Mouse (Mus musculus): ENCODE data around the gene Fbxo28. TPM values are rescaled to one million over a fixed set of nuclear protein-coding genes. Genes with fewer than 3 reads are reported as not detected.

Fbxo28 gene
- 10 to 100 TPM in 25 of 26 experiments, 1 to 10 TPM in 1; 9.9 to 33.9 (median 19.7) TPM for total RNA-seq (2018; cell fraction: chromatin; rRNA removed)
- total RNA-seq (2018; cell fraction: cytosol; rRNA removed), result 10 to 100 TPM; 14.9 to 24.8 (median 20.3) TPM
- 10 to 100 TPM; 14.7 to 37.6 (median 22.4) TPM for total RNA-seq (2018; cell fraction: nucleus; rRNA removed)
- 14.6 to 15.9 TPM (median 15.1 TPM) in 3 replicates for polyA plus RNA-seq (2018)

DNA sequence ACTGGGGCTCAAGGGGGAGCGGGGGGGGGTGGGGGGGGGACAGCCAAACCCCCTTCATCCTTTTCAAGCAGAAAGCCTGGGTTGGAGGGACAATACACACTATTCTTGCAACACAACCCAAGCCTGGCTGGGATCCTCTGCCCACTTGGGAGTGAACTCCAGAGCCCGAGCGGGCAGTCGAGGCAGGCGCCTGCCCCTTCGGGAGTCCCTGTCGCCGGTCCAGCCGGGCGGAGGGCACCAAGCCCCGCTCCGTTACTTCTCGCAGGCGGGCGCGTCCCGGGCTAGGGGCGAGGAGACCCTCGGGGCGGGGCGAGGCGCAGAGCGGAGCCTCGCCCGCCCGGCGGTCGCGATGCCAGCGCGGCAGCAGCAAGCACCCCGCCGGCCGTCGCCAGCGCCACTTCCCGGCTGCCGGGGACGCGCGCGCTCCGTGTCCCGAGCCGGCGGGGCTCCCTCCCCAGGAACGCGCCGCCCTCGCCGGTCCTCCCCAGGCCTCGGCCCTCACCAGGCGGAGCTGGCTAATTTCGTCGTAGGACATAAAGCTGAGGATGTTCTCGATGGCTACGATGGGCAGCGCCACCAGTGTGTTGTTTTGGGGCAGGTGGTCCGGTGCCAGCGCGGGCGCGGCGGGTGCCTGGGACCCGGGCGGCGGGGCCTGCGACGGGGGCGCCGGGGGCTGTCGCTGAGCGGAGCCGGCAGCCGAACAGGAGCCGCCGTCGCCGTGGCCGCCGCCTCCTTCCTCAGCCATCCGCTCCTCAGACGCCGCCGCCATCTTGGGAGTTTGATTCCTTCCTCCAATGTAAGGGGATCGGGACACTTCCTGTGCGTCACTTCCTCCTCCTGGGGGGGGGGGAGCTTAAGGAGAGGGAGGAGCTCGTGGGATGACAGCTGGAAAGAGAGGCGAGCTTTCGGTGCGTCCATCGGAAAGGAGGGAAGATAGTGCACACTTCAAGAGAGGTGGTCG lies at the start of gene Fbxo28:
Gene Fbxo28, minus strand, starts transcription at position 809 of the 961 bp plus-strand sequence.
- Histone ChIP-seq H3K79me2 (ENCODE audit: inconsistent target) (peaks cover 48% of the 10 kb centered on the region), H3K27ac (no peak within 1 kb of the TSS), H3K4me3 (ENCODE audit: inconsistent target) (peak within 1 kb of the TSS; percentile 39), H3K36me3 (ENCODE audit: inconsistent target) (no peaks in the 10 kb centered on the region)
- under 1% methylated on average over 92 of the region's 93 CpGs for WGBS (ENCODE audit: missing documents)

DNA sequence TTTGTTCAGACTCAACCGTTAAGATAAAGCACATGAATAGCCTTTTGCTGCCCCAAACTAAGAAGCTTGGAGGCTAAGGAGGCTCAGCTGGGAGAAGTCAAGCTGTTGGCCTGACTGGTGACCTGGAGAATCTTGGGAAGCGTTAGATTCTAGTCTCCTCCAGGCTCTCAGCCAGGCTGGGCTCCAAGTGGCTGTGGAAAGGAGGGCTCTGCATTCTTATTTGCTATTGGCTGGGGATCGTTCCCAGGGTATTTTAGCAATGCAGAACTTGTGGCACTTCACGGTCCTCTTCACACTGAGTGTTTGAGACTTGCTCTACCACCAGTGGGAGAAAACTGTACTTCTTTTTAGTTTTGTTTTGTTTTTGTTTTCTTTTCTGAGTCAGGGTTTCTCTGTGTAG lies 47.3 kb upstream of the Fbxo28 start:
- WGBS (ENCODE audit: missing documents), result 78% methylated on average over 4 of the region's 4 CpGs
- no peaks in the 10 kb centered on the region for H3K79me2 ChIP-seq (ENCODE audit: inconsistent target)
- no peaks in the 10 kb centered on the region for H3K36me3 ChIP-seq (ENCODE audit: inconsistent target)
- H3K27ac ChIP-seq, result no peak overlapping the region
- H3K4me3 ChIP-seq (ENCODE audit: inconsistent target), result no peak overlapping the region

DNA sequence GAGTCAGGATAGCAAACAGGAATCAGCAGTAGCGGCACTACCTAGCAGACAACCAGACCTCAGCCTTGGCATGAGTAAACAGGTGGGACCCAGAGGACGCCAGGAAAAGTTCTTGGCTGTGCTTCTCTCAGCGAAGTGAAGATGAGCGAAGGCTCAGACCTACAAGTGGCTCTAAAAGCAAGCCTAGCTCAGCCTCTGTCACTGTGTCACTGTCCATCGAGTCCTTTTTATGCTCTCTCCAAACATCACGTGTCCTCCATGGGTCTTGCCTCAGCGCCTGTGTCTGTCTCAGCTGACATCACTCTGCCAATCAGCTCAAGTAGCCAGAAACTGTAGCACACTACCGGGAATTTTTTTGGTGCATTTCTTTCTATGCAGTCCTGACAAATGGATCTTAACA lies 45.0 kb upstream of the Fbxo28 start:
- Histone ChIP-seq H3K79me2 (ENCODE audit: inconsistent target) (no peaks in the 10 kb centered on the region), H3K36me3 (ENCODE audit: inconsistent target) (no peaks in the 10 kb centered on the region), H3K27ac (no peak overlapping the region), H3K4me3 (ENCODE audit: inconsistent target) (no peak overlapping the region)
- 97% methylated on average over 8 of the region's 8 CpGs for WGBS (ENCODE audit: missing documents)

GRCm38 (mm10) chr1:182383096-182383495 lies 41.7 kb upstream of the Fbxo28 start:
- Histone ChIP-seq H3K4me3 (ENCODE audit: inconsistent target) (no peak overlapping the region), H3K79me2 (ENCODE audit: inconsistent target) (no peaks in the 10 kb centered on the region), H3K27ac (no peak overlapping the region), H3K36me3 (ENCODE audit: inconsistent target) (no peaks in the 10 kb centered on the region)
- 87% methylated on average over 8 of the region's 9 CpGs for WGBS (ENCODE audit: missing documents)

GRCm38 (mm10) chr1:182381327-182381726 lies 39.9 kb upstream of the Fbxo28 start:
- 97% methylated on average over 3 of the region's 3 CpGs for WGBS (ENCODE audit: missing documents)
- Histone ChIP-seq H3K79me2 (ENCODE audit: inconsistent target) (no peaks in the 10 kb centered on the region), H3K36me3 (ENCODE audit: inconsistent target) (no peaks in the 10 kb centered on the region), H3K27ac (peak overlapping the region; percentile 63), H3K4me3 (ENCODE audit: inconsistent target) (no peak overlapping the region)

DNA sequence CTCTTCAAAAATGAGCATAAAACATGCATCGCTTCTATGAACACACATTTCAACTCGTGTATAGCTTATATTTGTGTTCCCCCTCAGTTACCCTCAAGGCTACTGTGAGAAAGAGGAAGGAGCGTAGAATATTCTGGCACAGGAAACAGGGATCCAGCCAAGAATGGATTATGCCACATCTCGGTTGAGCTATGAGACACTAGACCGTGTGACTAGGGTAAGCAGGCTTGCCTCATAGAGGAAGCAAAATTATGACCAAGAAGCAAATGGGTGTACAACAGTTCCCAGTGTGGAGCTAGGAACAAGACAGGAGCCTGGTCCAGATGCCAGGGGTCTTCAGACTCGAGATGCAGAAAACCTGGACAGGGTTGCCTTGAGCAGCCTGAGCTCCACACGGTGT lies 39.3 kb upstream of the Fbxo28 start:
- H3K4me3 ChIP-seq (ENCODE audit: inconsistent target), result no peak overlapping the region
- H3K27ac ChIP-seq, result peak overlapping the region; percentile 63
- H3K36me3 ChIP-seq (ENCODE audit: inconsistent target), result no peaks in the 10 kb centered on the region
- WGBS (ENCODE audit: missing documents), result 32% methylated on average over 7 of the region's 7 CpGs
- no peaks in the 10 kb centered on the region for H3K79me2 ChIP-seq (ENCODE audit: inconsistent target)

DNA sequence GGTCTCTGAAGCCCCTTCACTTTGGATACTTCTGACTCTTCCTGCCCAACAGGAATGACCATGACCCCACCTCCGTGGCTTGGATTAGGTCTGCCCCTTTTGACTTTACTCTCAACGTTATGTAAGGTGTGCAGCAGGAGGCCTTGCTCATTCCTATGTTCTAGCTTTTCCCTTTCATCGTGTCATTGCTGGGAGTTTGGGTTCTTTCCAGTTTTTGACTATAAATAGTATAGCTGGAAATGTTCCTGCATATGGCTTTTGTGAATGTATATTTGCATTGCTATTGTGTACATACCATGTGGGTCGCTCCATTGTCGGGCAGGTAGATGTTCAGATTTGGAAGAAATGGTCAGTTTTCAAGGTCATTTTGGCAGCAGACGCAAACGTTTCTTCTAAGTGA lies 37.4 kb upstream of the Fbxo28 start:
- H3K27ac ChIP-seq, result no peak overlapping the region
- H3K79me2 ChIP-seq (ENCODE audit: inconsistent target), result no peaks in the 10 kb centered on the region
- WGBS (ENCODE audit: missing documents), result 92% methylated on average over 7 of the region's 7 CpGs
- H3K4me3 ChIP-seq (ENCODE audit: inconsistent target), result no peak overlapping the region
- H3K36me3 ChIP-seq (ENCODE audit: inconsistent target), result no peaks in the 10 kb centered on the region

- Histone ChIP-seq H3K36me3 (ENCODE audit: inconsistent target) (no peaks in the 10 kb centered on the region), H3K4me3 (ENCODE audit: inconsistent target) (no peak overlapping the region), H3K27ac (no peak overlapping the region), H3K79me2 (ENCODE audit: inconsistent target) (no peaks in the 10 kb centered on the region)
- WGBS (ENCODE audit: missing documents), result 51% methylated on average over 11 of the region's 11 CpGs
These were observed 36.9 kb upstream of the Fbxo28 start for GRCm38 (mm10) chr1:182378205-182378835.

DNA sequence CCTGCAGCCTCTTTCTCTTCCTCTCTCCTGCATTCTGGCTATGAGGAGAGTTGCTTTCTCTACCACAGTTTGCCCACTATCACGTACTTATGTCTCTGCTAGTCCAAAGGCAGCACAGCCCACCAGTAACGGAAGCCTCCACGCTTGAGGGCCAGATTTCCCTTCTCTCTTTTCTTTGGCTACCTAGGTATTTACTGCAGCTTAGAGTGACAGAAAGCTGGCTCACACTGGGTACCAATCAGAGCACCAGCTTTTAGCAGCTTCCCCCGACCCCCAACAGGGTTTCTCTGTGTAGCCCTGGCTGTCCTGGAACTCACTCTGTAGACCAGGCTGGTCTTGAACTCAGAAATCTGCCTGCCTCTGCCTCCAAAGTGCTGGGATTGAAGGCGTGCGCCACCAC lies 36.1 kb upstream of the Fbxo28 start:
- no peak overlapping the region for H3K27ac ChIP-seq
- WGBS (ENCODE audit: missing documents), result 90% methylated on average over 3 of the region's 6 CpGs
- no peak overlapping the region for H3K4me3 ChIP-seq (ENCODE audit: inconsistent target)
- H3K79me2 ChIP-seq (ENCODE audit: inconsistent target), result no peaks in the 10 kb centered on the region
- H3K36me3 ChIP-seq (ENCODE audit: inconsistent target), result no peaks in the 10 kb centered on the region

- Histone ChIP-seq H3K27ac (no peak overlapping the region), H3K36me3 (ENCODE audit: inconsistent target) (no peaks in the 10 kb centered on the region), H3K79me2 (ENCODE audit: inconsistent target) (no peaks in the 10 kb centered on the region), H3K4me3 (ENCODE audit: inconsistent target) (no peak overlapping the region)
- WGBS (ENCODE audit: missing documents), result 98% methylated on average over 7 of the region's 7 CpGs
These were observed 35.4 kb upstream of the Fbxo28 start for GRCm38 (mm10) chr1:182376826-182377225.

GRCm38 (mm10) chr1:182376221-182376620 lies 34.8 kb upstream of the Fbxo28 start:
- H3K4me3 ChIP-seq (ENCODE audit: inconsistent target), result no peak overlapping the region
- WGBS (ENCODE audit: missing documents), result 50% methylated on average over 8 of the region's 8 CpGs

DNA sequence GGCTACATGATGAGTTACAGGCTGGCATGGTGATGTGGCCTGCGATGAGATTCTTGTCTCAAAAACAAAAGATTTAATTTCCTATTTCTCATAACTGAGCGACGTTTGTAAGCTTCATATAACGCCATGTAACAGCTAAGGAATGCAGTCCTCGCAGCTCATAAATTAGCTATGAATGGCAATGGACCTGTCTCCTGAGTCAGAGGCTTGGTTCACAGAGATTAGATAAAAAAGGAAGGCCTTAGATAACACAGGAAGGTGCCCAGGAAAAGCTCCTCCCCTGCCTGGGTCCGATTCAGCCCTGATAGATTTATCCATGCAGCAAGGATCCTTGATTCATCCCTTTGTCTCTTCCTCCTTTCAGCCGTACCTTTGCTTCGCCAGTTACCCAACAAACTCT lies 30.5 kb upstream of the Fbxo28 start:
- Histone ChIP-seq H3K36me3 (ENCODE audit: inconsistent target) (no peaks in the 10 kb centered on the region), H3K4me3 (ENCODE audit: inconsistent target) (no peak overlapping the region), H3K27ac (no peak overlapping the region), H3K79me2 (ENCODE audit: inconsistent target) (no peaks in the 10 kb centered on the region)
- 84% methylated on average over 8 of the region's 8 CpGs for WGBS (ENCODE audit: missing documents)

More at GRCm38 (mm10) chr1:182376221-182376620, 34.8 kb upstream of the Fbxo28 start:
- Histone ChIP-seq H3K27ac (no peak overlapping the region), H3K79me2 (ENCODE audit: inconsistent target) (no peaks in the 10 kb centered on the region), H3K36me3 (ENCODE audit: inconsistent target) (no peaks in the 10 kb centered on the region)

DNA sequence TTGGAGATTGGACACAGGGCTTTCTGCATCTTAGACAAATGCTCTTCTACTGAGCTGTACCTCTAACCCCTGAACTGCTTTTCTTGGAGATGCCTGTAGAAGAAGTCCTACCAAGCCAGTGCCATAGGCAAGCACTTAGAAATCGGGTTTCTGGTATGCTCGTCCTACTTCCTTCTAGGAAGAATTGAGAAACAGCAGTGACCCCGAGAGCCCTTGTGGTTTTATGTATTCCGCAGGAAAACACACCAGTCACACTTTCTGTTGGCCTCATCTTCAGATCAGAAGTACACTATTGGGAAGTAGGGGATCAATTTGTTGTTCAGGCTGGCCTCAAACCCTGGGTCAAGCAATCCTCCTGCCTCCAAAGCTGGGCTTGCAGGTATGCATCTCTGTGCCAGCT lies 28.0 kb upstream of the Fbxo28 start:
- 2% methylated on average over 4 of the region's 4 CpGs for WGBS (ENCODE audit: missing documents)
- no peaks in the 10 kb centered on the region for H3K36me3 ChIP-seq (ENCODE audit: inconsistent target)
- peak overlapping the region; percentile 52 for H3K27ac ChIP-seq
- no peaks in the 10 kb centered on the region for H3K79me2 ChIP-seq (ENCODE audit: inconsistent target)
- H3K4me3 ChIP-seq (ENCODE audit: inconsistent target), result no peak overlapping the region

DNA sequence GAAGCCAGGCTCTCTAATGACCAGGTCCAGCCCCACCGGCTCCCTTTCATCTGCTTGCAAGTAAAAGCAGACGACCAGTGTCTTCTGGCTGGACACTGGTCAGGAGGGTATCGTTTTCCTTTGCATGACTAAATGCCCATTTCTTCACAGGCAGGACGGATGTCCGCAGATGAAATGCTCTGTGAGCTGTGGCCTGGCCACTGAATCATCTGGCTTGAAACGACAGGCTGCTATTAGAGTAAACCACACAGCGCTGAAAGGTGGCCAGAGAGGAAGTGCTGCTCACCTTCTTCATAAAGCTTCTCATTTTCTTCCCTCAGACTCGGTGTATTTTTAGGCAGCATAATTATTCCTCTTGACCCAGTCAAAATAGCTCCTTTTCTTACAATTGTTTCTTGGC lies 27.4 kb upstream of the Fbxo28 start:
- Histone ChIP-seq H3K36me3 (ENCODE audit: inconsistent target) (no peaks in the 10 kb centered on the region), H3K4me3 (ENCODE audit: inconsistent target) (no peak overlapping the region), H3K79me2 (ENCODE audit: inconsistent target) (no peaks in the 10 kb centered on the region), H3K27ac (peak overlapping the region; percentile 52; the same call in 1 of the 2 replicates)
- WGBS (ENCODE audit: missing documents), result 5% methylated on average over 8 of the region's 8 CpGs

- Histone ChIP-seq H3K27ac (no peak overlapping the region), H3K36me3 (ENCODE audit: inconsistent target) (no peaks in the 10 kb centered on the region), H3K4me3 (ENCODE audit: inconsistent target) (no peak overlapping the region), H3K79me2 (ENCODE audit: inconsistent target) (no peaks in the 10 kb centered on the region)
- 72% methylated on average over 7 of the region's 7 CpGs for WGBS (ENCODE audit: missing documents)
These were observed 26.9 kb upstream of the Fbxo28 start for GRCm38 (mm10) chr1:182368309-182368708.

Measured in macrophage (primary cell).